Mouse (Mus musculus): ENCODE measurements around the gene Sh3kbp1.

- no peak for TF ChIP-seq POLR2A (IDR thresholded peaks at IDR 0.05; ENCODE audit: borderline replicate concordance, low read depth, low read length)
- TF ChIP-seq CTCF (IDR thresholded peaks at IDR 0.05; ENCODE audit: low read depth, low read length), result no peak
These were observed 66.1 kb downstream of the Sh3kbp1 start for GRCm38 (mm10) chrX:159693126-159693525.
